Mouse (Mus musculus): ENCODE data around the gene Dnlz. TPM values are rescaled to one million over a fixed set of nuclear protein-coding genes. Genes with fewer than 3 reads are reported as not detected.

Dnlz gene
- total RNA-seq (2014; fragmentation: Nextera tagmentation) (7.6 and 8.8 TPM in 2 replicates), total RNA-seq (2017) (9.4 and 9.8 TPM in 2 replicates), polyA plus RNA-seq (2012) (14.2 and 14.5 TPM in 2 replicates)

DNA sequence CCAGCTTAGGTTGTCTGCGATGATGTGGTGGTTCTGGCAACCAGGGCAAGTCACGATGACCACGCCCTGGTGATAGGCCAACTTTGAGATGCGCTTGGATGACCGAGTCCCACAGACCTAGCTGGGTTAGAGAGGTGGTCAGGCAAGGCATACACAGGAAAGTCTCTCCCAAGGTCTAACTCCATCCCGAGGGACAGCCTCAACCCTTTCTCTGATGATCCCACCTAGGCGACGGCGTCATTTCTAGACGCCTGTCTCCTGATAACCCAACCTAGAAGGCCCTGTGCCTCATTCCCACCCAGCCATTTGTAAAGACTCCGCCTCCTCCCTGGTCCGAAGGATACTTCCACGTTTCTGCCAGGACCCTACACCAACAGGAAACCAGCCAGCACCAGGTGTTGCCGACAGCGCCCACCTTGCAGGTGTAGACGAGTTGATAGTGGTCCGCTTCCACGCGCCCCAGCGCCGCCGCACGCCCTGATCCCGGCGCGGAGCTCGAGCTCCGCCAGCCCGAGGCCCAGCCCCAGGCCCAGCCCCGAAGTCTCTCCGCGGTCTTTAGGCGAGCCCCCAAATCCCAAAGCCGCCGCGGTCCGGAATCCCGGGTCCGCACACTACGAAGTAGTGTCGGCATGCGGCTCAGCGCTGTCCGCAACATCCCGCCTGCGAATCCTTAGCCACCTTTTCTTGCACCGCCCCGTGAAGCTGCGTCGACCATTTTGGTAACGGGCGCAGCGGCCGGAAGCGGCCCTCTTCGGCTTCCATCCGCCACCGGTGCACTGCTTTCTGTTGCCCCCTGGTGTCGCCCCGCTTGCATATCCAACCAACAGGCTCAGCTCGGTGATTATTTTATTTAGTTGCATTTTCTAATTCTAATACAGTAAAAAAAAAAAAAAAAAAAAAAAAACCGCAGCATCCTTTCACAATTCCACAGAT, at the start of gene Dnlz:
TSS of gene Dnlz (minus strand) at position 753 of the 933 bp plus-strand sequence.
- Histone ChIP-seq H3K27me3 (ENCODE audit: insufficient read depth, low read length) (peaks cover 10% of the 10 kb centered on the region), H3K4me1 (ENCODE audit: insufficient read depth, low read depth, low read length) (peaks cover 42% of the 10 kb centered on the region), H3K9me3 (replicated peaks) (no peaks in the 10 kb centered on the region), H3K36me3 (replicated peaks) (peaks cover 38% of the 10 kb centered on the region), H3K4me3 (ENCODE audit: low read depth, low read length) (peak within 1 kb of the TSS; percentile 83)
- ATAC-seq (ENCODE audit: extremely low read depth, insufficient number of reproducible peaks, low FRiP score, poor library complexity, severe bottlenecking), result peak; percentile 68
- no peak for TF ChIP-seq TAL1 (conservative IDR thresholded peaks at IDR 0.05; ENCODE audit: low read depth, low read length)
- TF ChIP-seq CTCF (IDR thresholded peaks at IDR 0.05; ENCODE audit: low read depth, low read length), result 0 out of 2 replicates have a peak, but pooled peaks have one; percentile 17
- peak; percentile 91 for DNase-seq (ENCODE audit: low spot score)

GRCm38 (mm10) chr2:26401023-26401422, 49.1 kb upstream of the Dnlz start:
- ATAC-seq (ENCODE audit: extremely low read depth, insufficient number of reproducible peaks, low FRiP score, poor library complexity, severe bottlenecking), result no peak
- no peak for DNase-seq (ENCODE audit: low spot score)
- Histone ChIP-seq H3K4me3 (ENCODE audit: low read depth, low read length) (no peak overlapping the region), H3K4me1 (ENCODE audit: insufficient read depth, low read depth, low read length) (peaks cover 18% of the 10 kb centered on the region), H3K27me3 (ENCODE audit: insufficient read depth, low read length) (no peaks in the 10 kb centered on the region), H3K36me3 (replicated peaks) (peaks cover 94% of the 10 kb centered on the region), H3K9me3 (replicated peaks) (no peaks in the 10 kb centered on the region)
- TF ChIP-seq CTCF (IDR thresholded peaks at IDR 0.05; ENCODE audit: low read depth, low read length) (no peak), POLR2AphosphoS5 (IDR thresholded peaks at IDR 0.05; ENCODE audit: insufficient replicate concordance, low read depth, low read length) (peak; percentile 82; the same call in 1 of the 2 replicates), TAL1 (conservative IDR thresholded peaks at IDR 0.05; ENCODE audit: low read depth, low read length) (no peak), GATA1 (IDR thresholded peaks at IDR 0.05; ENCODE audit: borderline replicate concordance, low read length) (no peak), GATA2 (IDR thresholded peaks at IDR 0.05; ENCODE audit: borderline replicate concordance, low read depth, low read length) (no peak)

- ATAC-seq (ENCODE audit: extremely low read depth, insufficient number of reproducible peaks, low FRiP score, poor library complexity, severe bottlenecking) (no peak), DNase-seq (ENCODE audit: low spot score) (no peak)
- peaks cover 94% of the 10 kb centered on the region for H3K36me3 ChIP-seq (replicated peaks)
- H3K27me3 ChIP-seq (ENCODE audit: insufficient read depth, low read length), result no peaks in the 10 kb centered on the region
- H3K4me1 ChIP-seq (ENCODE audit: insufficient read depth, low read depth, low read length), result peaks cover 12% of the 10 kb centered on the region
- TF ChIP-seq CTCF (IDR thresholded peaks at IDR 0.05; ENCODE audit: low read depth, low read length), result no peak
- TF ChIP-seq TAL1 (conservative IDR thresholded peaks at IDR 0.05; ENCODE audit: low read depth, low read length), result no peak
- no peak for TF ChIP-seq POLR2AphosphoS5 (IDR thresholded peaks at IDR 0.05; ENCODE audit: insufficient replicate concordance, low read depth, low read length)
- TF ChIP-seq GATA2 (IDR thresholded peaks at IDR 0.05; ENCODE audit: borderline replicate concordance, low read depth, low read length), result no peak
- no peak for TF ChIP-seq GATA1 (IDR thresholded peaks at IDR 0.05; ENCODE audit: borderline replicate concordance, low read length)
- H3K4me3 ChIP-seq (ENCODE audit: low read depth, low read length), result no peak overlapping the region
- H3K9me3 ChIP-seq (replicated peaks), result no peaks in the 10 kb centered on the region
Observed at GRCm38 (mm10) chr2:26400296-26400695, 48.4 kb upstream of the Dnlz start.

- ATAC-seq (ENCODE audit: extremely low read depth, insufficient number of reproducible peaks, low FRiP score, poor library complexity, severe bottlenecking) (no peak), DNase-seq (ENCODE audit: low spot score) (no peak)
- TF ChIP-seq CTCF (IDR thresholded peaks at IDR 0.05; ENCODE audit: low read depth, low read length) (no peak), TAL1 (conservative IDR thresholded peaks at IDR 0.05; ENCODE audit: low read depth, low read length) (no peak), GATA1 (IDR thresholded peaks at IDR 0.05; ENCODE audit: borderline replicate concordance, low read length) (no peak), POLR2AphosphoS5 (IDR thresholded peaks at IDR 0.05; ENCODE audit: insufficient replicate concordance, low read depth, low read length) (no peak), GATA2 (IDR thresholded peaks at IDR 0.05; ENCODE audit: borderline replicate concordance, low read depth, low read length) (no peak)
- peaks cover 94% of the 10 kb centered on the region for H3K36me3 ChIP-seq (replicated peaks)
- H3K4me3 ChIP-seq (ENCODE audit: low read depth, low read length), result no peak overlapping the region
- H3K27me3 ChIP-seq (ENCODE audit: insufficient read depth, low read length), result no peaks in the 10 kb centered on the region
- H3K4me1 ChIP-seq (ENCODE audit: insufficient read depth, low read depth, low read length), result peaks cover 7% of the 10 kb centered on the region
- H3K9me3 ChIP-seq (replicated peaks), result no peaks in the 10 kb centered on the region
Observed at GRCm38 (mm10) chr2:26399647-26400046, 47.7 kb upstream of the Dnlz start.

GRCm38 (mm10) chr2:26398978-26399377, 47.1 kb upstream of the Dnlz start:
- Histone ChIP-seq H3K4me3 (ENCODE audit: low read depth, low read length) (no peak overlapping the region), H3K36me3 (replicated peaks) (peaks cover 98% of the 10 kb centered on the region), H3K27me3 (ENCODE audit: insufficient read depth, low read length) (no peaks in the 10 kb centered on the region), H3K9me3 (replicated peaks) (no peaks in the 10 kb centered on the region), H3K4me1 (ENCODE audit: insufficient read depth, low read depth, low read length) (peaks cover 8% of the 10 kb centered on the region)
- ATAC-seq (ENCODE audit: extremely low read depth, insufficient number of reproducible peaks, low FRiP score, poor library complexity, severe bottlenecking), result no peak
- DNase-seq (ENCODE audit: low spot score), result no peak
- no peak for TF ChIP-seq CTCF (IDR thresholded peaks at IDR 0.05; ENCODE audit: low read depth, low read length)
- no peak for TF ChIP-seq GATA1 (IDR thresholded peaks at IDR 0.05; ENCODE audit: borderline replicate concordance, low read length)
- TF ChIP-seq TAL1 (conservative IDR thresholded peaks at IDR 0.05; ENCODE audit: low read depth, low read length), result no peak
- TF ChIP-seq GATA2 (IDR thresholded peaks at IDR 0.05; ENCODE audit: borderline replicate concordance, low read depth, low read length), result no peak
- TF ChIP-seq POLR2AphosphoS5 (IDR thresholded peaks at IDR 0.05; ENCODE audit: insufficient replicate concordance, low read depth, low read length), result no peak; the same call in 1 of the 2 replicates

DNA sequence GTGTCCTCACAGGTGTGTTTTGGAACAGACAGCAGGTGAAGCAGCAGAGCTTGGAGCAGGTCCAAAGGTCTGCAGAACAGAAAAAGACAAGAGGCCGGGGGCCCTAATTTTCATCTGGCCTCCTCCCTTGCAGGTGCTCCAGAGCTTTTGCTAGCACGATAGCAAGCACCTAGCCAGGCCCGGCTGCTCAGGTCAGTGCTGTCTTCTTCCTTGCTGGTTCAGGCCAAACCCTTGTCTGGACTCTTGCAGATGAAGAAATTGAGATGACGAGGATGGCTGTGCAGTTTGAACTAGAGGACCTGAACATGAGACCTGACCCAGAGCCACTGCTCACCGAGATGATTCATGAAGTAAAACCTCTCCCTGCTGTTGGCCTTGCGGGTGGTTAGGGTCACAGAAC, 39.7 kb upstream of the Dnlz start:
- ATAC-seq (ENCODE audit: extremely low read depth, insufficient number of reproducible peaks, low FRiP score, poor library complexity, severe bottlenecking) (no peak), DNase-seq (ENCODE audit: low spot score) (no peak)
- Histone ChIP-seq H3K9me3 (replicated peaks) (no peaks in the 10 kb centered on the region), H3K4me1 (ENCODE audit: insufficient read depth, low read depth, low read length) (peaks cover 53% of the 10 kb centered on the region), H3K36me3 (replicated peaks) (peaks cover 78% of the 10 kb centered on the region), H3K27me3 (ENCODE audit: insufficient read depth, low read length) (no peaks in the 10 kb centered on the region), H3K4me3 (ENCODE audit: low read depth, low read length) (no peak overlapping the region)
- TF ChIP-seq POLR2AphosphoS5 (IDR thresholded peaks at IDR 0.05; ENCODE audit: insufficient replicate concordance, low read depth, low read length), result no peak
- no peak for TF ChIP-seq CTCF (IDR thresholded peaks at IDR 0.05; ENCODE audit: low read depth, low read length)
